Mouse (Mus musculus) midbrain, embryonic 12.5 days (tissue): ENCODE data around the gene Cask. TPM values are rescaled to one million over a fixed set of nuclear protein-coding genes. Genes with fewer than 3 reads are reported as not detected.

Source experiments
- ATAC-seq: fragments of 200-750 bp; cut with Nextera tagmentation; 2 replicates; pipeline ENCODE4 v1.8.0; 2017; ENCODE audit warnings: low read depth, moderate TSS enrichment, moderate library complexity; ENCODE audit not compliant: low FRiP score
- H3K27ac ChIP-seq: fragments of 300-500 bp; sonication (generic); replicated peaks from 2 replicates; pipeline ENCODE4 v1.5.1; 2016; ENCODE audit warnings: mild to moderate bottlenecking
- H3K27me3 ChIP-seq: fragments of 300-500 bp; sonication (generic); 2 replicates; pipeline ENCODE4 v1.6.1; 2016; ENCODE audit warnings: mild to moderate bottlenecking
- H3K36me3 ChIP-seq: fragments of 300-500 bp; sonication (generic); 2 replicates; pipeline ENCODE4 v1.6.1; 2016
- H3K4me1 ChIP-seq: fragments of 300-500 bp; sonication (generic); 2 replicates; pipeline ENCODE4 v1.6.1; 2016
- H3K4me2 ChIP-seq: fragments of 300-500 bp; sonication (generic); replicated peaks from 2 replicates; pipeline ENCODE4 v1.6.1; 2016; ENCODE audit warnings: mild to moderate bottlenecking, moderate library complexity
- H3K4me3 ChIP-seq: fragments of 300-500 bp; sonication (generic); 2 replicates; pipeline ENCODE4 v1.5.1; 2016; ENCODE audit warnings: mild to moderate bottlenecking
- H3K9ac ChIP-seq: fragments of 300-500 bp; sonication (generic); replicated peaks from 2 replicates; pipeline ENCODE4 v1.6.1; 2016; ENCODE audit warnings: mild to moderate bottlenecking, moderate library complexity
- H3K9me3 ChIP-seq: fragments of 300-500 bp; sonication (generic); 2 replicates; pipeline ENCODE4 v1.6.1; 2016; ENCODE audit warnings: mild to moderate bottlenecking
- WGBS: fragments of 180-500 bp; shearing (Covaris S2); methylation state at CpG from one replicate; pipeline ENCODE4 v1.1.7; 2016; 5-methylcytosine and 5-hydroxymethylcytosine counted together
- polyA plus RNA-seq: library from polyadenylated mRNA; unstranded; fragments of >200 nt; fragmentation: Nextera tagmentation; extraction: Ambion mirVana; gene quantifications from 2 replicates; pipeline ENCODE4 v1.2.1, GENCODE M21; 2016

Cask gene
- 23.5 and 25.2 TPM in 2 replicates for polyA plus RNA-seq

DNA sequence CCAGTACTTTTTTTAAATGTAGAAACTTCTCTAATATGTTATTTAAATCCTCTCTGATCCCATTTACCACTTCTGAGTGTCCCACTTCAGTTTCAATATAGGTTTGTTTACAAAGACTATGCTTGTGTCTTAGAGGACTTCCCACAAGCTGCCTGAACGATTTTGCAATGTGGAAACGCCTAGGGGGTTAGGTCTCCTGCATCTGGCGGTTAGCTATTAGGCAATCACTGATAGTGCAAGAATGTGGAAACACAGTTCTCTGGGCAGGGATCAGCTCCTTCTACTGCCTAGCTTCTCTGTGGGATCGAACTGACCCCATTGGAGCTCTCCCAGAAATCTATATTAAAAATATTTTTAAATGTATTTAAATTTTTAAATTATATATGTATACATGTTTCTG lies at the start of gene Cask:
Gene Cask (minus strand): TSS at position 83 of the 400 bp plus-strand sequence.
- no peaks in the 10 kb centered on the region for H3K36me3 ChIP-seq
- H3K27me3 ChIP-seq, result no peaks in the 10 kb centered on the region
- ATAC-seq, result no peak
- WGBS, result 48% methylated on average over 4 of the region's 4 CpGs
- H3K9me3 ChIP-seq, result no peaks in the 10 kb centered on the region
- H3K4me2 ChIP-seq, result no peak within 1 kb of the TSS
- H3K27ac ChIP-seq, result no peak within 1 kb of the TSS
- H3K4me1 ChIP-seq, result no peaks in the 10 kb centered on the region
- no peak within 1 kb of the TSS for H3K4me3 ChIP-seq
- H3K9ac ChIP-seq, result no peak within 1 kb of the TSS

DNA sequence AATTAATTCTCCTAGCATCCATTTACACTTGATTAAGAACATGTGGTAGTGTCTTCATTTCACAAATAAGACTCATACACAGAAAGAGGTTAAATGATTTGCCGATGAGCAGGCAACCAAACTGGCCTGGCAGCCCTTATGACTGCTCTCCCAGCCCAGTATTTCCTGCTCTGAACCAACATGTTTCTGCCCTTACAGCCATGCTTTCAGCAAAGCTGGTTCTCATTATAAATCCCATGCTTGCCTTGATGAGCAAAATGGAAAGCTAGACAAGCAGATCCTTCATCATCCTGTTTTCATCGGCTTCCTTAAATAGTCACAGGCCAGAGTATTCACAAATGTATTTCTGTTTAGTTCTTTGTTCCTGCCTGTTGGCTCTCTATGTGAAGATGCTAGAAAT lies 38.8 kb upstream of the Cask start:
- Histone ChIP-seq H3K4me1 (no peaks in the 10 kb centered on the region), H3K4me2 (no peak overlapping the region), H3K27ac (no peak overlapping the region), H3K27me3 (no peaks in the 10 kb centered on the region), H3K9ac (no peak overlapping the region), H3K4me3 (no peak overlapping the region), H3K9me3 (no peaks in the 10 kb centered on the region), H3K36me3 (no peaks in the 10 kb centered on the region)
- no peak for ATAC-seq
- 74% methylated on average over 2 of the region's 2 CpGs for WGBS

DNA sequence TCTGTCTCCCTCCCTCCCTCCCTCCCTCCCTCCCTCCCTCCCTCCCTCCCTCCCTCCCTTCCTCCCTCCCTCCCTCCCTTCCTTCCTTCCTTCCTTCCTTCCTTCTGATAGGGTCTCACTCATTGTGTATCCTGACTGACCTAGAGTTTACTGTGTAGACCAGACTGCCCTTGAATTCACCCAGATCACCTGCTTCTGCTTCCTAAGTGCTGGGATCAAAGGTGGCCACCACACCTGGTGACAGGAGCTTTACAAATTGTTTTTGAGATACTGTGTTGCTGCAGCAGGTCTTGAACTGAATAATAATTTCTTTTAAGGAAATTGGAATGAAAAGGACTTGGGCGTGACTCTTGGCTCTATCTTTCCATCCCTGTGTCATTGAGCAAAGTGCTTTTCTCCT lies 33.2 kb upstream of the Cask start:
- 69% methylated on average over 1 of the region's 1 CpGs for WGBS
- Histone ChIP-seq H3K4me2 (no peak overlapping the region), H3K4me3 (no peak overlapping the region), H3K9me3 (no peaks in the 10 kb centered on the region), H3K4me1 (no peaks in the 10 kb centered on the region), H3K27ac (no peak overlapping the region), H3K27me3 (no peaks in the 10 kb centered on the region), H3K36me3 (no peaks in the 10 kb centered on the region), H3K9ac (no peak overlapping the region)
- no peak for ATAC-seq

DNA sequence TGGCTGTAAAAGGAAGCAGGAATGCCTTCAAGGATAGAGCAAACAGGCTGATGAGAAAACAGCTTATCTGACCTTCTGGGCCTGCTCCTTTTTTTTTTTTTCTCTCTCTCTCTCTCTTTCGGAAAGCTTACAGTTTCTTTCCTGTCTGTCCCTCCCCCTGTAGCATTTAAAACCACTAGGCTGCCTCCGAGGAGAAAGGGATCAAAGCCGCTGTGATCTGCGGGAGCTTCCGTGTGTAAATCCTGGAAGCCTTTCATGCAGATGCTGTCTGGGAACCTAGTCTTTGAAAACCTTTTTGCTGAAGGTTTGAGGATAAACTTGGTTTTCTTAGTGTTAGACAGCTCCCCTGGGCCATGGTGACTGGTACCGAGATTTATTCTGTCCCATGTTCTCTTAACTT lies 30.8 kb upstream of the Cask start:
- no peaks in the 10 kb centered on the region for H3K4me1 ChIP-seq
- H3K27ac ChIP-seq, result no peak overlapping the region
- WGBS, result 22% methylated on average over 6 of the region's 6 CpGs
- no peak overlapping the region for H3K4me3 ChIP-seq
- H3K9me3 ChIP-seq, result no peaks in the 10 kb centered on the region
- H3K4me2 ChIP-seq, result no peak overlapping the region
- H3K27me3 ChIP-seq, result no peaks in the 10 kb centered on the region
- ATAC-seq, result no peak
- no peak overlapping the region for H3K9ac ChIP-seq
- no peaks in the 10 kb centered on the region for H3K36me3 ChIP-seq

DNA sequence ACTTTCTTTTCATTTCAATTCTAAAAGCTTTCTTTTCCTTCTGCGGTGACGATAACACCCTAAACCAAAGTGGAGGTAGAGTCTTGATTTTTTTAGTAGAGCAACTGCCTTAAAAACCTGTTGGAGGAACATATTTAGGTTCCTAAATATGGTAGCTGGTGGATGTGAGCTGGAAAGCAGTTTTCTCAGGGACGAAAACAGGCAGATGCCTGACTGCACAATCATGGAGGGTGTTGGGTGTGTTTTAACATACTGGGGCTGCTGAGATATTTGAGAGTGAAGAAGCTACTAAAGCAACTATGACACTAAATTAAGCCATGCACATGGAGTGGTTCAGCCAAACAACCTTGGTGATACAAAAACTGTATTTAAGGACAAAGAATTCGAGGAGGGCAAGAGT lies 9.0 kb upstream of the Cask start:
- WGBS, result 87% methylated on average over 4 of the region's 4 CpGs
- Histone ChIP-seq H3K4me2 (no peak overlapping the region), H3K4me1 (no peaks in the 10 kb centered on the region), H3K9me3 (no peaks in the 10 kb centered on the region), H3K4me3 (no peak overlapping the region), H3K27me3 (no peaks in the 10 kb centered on the region), H3K9ac (no peak overlapping the region), H3K27ac (no peak overlapping the region), H3K36me3 (no peaks in the 10 kb centered on the region)
- no peak for ATAC-seq

DNA sequence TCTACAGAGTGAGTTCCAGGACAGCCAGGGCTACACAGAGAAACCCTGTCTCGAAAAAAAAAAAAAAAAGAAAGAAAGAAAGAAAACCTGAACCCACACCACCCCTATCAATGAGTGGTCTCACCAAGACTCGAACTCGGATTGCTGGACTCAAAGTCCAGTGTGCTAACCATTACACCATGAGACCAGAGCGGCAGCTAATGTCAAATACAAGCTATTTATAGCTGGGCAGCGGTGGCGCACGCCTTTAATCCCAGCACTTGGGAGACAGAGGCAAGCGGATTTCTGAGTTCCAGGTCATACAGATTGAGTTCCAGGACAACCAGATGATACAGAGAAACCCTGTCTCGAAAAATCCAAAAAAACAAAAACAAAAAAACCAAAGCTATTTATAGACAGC lies 7.9 kb upstream of the Cask start:
- H3K9me3 ChIP-seq, result no peaks in the 10 kb centered on the region
- no peak overlapping the region for H3K27ac ChIP-seq
- H3K4me2 ChIP-seq, result no peak overlapping the region
- H3K27me3 ChIP-seq, result no peaks in the 10 kb centered on the region
- no peaks in the 10 kb centered on the region for H3K4me1 ChIP-seq
- H3K4me3 ChIP-seq, result no peak overlapping the region
- 80% methylated on average over 9 of the region's 9 CpGs for WGBS
- H3K36me3 ChIP-seq, result no peaks in the 10 kb centered on the region
- H3K9ac ChIP-seq, result no peak overlapping the region
- ATAC-seq, result no peak

DNA sequence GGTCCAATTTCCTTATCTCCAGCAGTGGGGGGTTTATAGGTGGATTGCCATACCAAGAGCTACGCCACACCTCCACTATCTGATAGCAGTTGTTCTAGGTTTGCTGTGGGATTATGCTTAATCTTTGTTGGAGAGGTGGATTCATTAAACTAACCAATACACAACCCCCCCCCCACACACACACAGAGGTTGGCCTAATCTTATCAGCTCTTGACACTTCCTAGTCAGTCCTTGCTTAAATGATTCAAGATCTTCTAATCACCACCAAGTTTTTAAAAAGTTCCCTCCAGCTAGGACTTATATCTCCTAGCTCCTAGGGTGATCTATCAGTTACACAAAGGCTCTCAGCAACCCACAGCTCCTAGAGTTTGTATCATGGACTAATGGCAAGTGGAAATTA lies 2.7 kb downstream of the Cask start:
- no peak overlapping the region for H3K9ac ChIP-seq
- ATAC-seq, result no peak
- no peaks in the 10 kb centered on the region for H3K9me3 ChIP-seq
- WGBS, result 83% methylated on average over 1 of the region's 1 CpGs
- no peaks in the 10 kb centered on the region for H3K36me3 ChIP-seq
- H3K4me2 ChIP-seq, result no peak overlapping the region
- no peak overlapping the region for H3K4me3 ChIP-seq
- 0 out of 2 replicates have a peak, but pooled peaks cover 4% of the 10 kb centered on the region for H3K4me1 ChIP-seq
- H3K27me3 ChIP-seq, result no peaks in the 10 kb centered on the region
- H3K27ac ChIP-seq, result no peak overlapping the region

DNA sequence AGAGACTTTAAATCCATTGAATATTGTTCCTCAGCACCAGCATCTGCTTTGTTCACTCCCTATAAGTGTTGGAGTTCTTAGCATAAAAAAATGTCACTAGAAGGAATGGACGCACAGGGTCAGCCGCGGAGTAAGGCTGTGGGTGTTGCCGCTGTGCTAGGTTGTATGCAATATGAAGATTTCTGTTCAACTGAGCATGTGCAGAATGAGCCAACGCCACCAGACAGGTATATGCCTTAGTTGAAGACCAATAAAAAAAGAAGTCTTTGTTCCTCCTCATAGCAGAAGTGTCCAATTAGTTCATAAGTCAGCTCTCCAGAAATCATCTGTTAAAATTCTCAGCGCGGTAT lies 3.7 kb downstream of the Cask start:
- Histone ChIP-seq H3K4me1 (0 out of 2 replicates have a peak, but pooled peaks cover 4% of the 10 kb centered on the region), H3K9me3 (no peaks in the 10 kb centered on the region), H3K36me3 (no peaks in the 10 kb centered on the region), H3K27me3 (no peaks in the 10 kb centered on the region), H3K4me2 (peak overlapping the region; percentile 51), H3K9ac (peak overlapping the region; percentile 43; the same call in 1 of the 2 replicates), H3K4me3 (peak overlapping the region; percentile 59), H3K27ac (peak overlapping the region; percentile 83)
- ATAC-seq, result peak; percentile 14; the same call in 1 of the 2 replicates
- WGBS, result 25% methylated on average over 7 of the region's 7 CpGs

DNA sequence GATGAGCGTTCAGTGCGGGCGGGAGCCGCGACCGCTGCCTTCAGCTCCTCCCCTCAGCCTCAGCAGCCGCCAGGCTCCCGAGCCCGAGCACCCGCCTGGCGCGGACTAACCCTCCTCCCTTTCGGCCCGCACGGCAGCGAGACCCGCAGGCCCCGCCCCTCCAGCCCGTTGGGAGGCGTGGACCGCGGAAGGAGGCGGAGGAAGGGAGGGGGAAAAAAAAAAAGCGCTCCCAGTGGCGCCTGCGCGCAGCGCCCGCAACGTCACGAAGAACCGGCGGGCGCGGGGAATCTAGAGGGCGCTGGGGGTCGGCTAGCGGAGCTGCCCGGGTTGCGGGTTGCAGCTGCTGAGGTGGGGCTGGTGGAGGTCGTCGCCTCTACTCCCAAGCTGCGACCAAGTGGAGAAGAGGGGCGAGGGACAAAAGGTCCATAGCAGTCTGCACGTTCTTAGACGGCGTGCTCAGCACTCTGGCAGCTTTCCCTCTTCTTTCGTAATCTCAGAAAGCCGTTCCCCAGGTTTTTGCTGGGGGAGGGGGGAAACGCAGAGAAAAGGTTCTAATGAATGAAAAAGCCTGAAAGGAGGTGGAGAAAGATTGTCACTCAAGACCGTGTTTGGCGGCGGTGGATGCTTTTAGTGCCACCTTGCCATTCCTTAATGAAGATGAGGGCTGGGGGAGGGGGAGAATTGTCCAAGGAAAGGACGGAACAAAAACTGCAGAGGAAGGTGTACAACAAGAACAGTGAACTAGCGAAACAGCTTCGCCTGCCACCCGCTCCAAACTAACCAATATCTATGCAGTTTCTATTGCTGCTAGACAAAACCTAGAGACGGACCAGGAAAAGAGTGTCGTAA lies 4.3 kb downstream of the Cask start:
- Histone ChIP-seq H3K9me3 (no peaks in the 10 kb centered on the region), H3K27me3 (no peaks in the 10 kb centered on the region), H3K36me3 (no peaks in the 10 kb centered on the region), H3K27ac (peak overlapping the region; percentile 93), H3K4me3 (peak overlapping the region; percentile 59), H3K4me1 (0 out of 2 replicates have a peak, but pooled peaks cover 4% of the 10 kb centered on the region), H3K4me2 (peak overlapping the region; percentile 51), H3K9ac (peak overlapping the region; percentile 43; the same call in 1 of the 2 replicates)
- WGBS, result 22% methylated on average over 31 of the region's 59 CpGs
- peak; percentile 94 for ATAC-seq

DNA sequence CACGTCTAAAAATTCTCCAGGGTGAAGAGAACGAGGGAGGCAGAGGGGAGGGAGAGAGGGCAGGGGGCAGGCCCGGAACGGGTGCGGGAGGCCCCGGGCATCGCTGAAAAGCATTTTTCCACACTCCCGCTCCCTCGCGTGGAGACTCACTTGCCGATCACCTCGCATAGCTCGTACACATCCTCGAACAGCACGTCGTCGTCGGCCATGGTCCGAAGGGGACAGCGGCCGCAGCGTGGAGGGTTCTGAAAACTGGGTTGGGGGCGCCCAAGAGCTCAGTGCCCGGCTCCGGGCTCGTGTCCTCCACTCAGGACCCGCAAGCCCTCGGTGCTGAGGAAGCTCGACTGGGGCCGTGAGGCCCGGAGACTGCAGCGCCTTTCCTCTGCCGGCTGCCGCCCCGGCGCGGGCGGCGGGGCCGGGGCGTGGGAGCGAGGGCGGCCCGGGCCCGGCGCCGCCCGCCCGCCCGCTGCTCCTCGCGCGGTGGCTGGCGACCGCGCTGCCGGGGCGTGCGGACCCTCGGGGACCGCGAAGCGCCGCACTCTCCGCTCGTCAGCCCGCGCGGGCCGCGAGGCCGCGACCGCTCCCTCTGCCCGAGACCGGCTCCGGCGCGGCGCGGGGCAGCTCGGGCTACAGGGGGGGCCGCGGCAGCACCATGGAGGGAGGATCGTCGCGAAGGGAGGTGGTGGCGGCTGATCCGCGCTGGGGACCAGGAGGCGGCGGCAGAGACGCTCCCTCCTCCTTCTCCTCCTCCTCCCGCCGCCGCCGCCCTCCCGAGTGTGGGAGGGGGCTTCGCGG lies 5.1 kb downstream of the Cask start:
- H3K9me3 ChIP-seq, result no peaks in the 10 kb centered on the region
- peak overlapping the region; percentile 59 for H3K4me3 ChIP-seq
- H3K4me1 ChIP-seq, result 0 out of 2 replicates have a peak, but pooled peaks cover 4% of the 10 kb centered on the region
- ATAC-seq, result peak; percentile 84
- H3K36me3 ChIP-seq, result no peaks in the 10 kb centered on the region
- no peaks in the 10 kb centered on the region for H3K27me3 ChIP-seq
- peak overlapping the region; percentile 73 for H3K9ac ChIP-seq
- H3K27ac ChIP-seq, result peak overlapping the region; percentile 93
- peak overlapping the region; percentile 47 for H3K4me2 ChIP-seq
- WGBS, result 37% methylated on average over 47 of the region's 100 CpGs

DNA sequence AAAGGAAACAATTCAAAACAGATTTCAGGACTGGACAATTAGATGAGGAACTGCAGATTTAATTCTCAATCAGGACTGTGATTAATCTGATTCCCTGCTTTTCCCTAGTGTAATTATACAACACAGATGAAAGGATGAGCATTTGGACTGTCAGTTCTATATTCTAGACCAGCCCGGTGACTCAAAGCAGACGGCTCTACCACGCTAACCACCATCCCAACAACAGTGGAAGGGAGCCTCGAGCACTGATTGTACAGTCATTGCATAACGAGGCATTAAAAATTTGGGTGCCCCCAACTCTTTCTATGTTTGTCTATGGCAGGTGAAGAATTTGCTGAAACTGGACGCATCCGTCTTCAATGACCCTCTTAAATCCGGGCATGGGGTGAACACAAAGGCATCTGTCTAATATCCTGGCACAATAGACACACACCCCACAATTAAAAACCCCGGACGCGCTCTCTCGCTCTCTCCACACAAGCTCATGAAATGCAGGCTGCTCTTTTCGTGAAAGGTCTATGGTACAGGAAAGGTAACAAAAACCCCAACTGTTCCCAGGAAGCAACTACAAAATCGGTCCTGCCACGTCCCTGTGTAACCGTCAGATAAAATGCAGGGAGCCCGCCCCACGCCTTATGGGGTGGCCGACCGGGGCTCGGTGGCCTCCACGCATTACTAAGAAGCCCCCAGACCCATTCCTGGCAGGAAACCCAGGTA lies 5.9 kb downstream of the Cask start:
- peak overlapping the region; percentile 59 for H3K4me3 ChIP-seq
- H3K9ac ChIP-seq, result peak overlapping the region; percentile 73
- H3K4me2 ChIP-seq, result peak overlapping the region; percentile 47
- no peak for ATAC-seq
- H3K27me3 ChIP-seq, result no peaks in the 10 kb centered on the region
- no peaks in the 10 kb centered on the region for H3K36me3 ChIP-seq
- 30% methylated on average over 22 of the region's 22 CpGs for WGBS
- H3K27ac ChIP-seq, result peak overlapping the region; percentile 93
- H3K9me3 ChIP-seq, result no peaks in the 10 kb centered on the region
- H3K4me1 ChIP-seq, result 0 out of 2 replicates have a peak, but pooled peaks cover 4% of the 10 kb centered on the region
